28 mouse cellular contexts compared by ENCODE assay signal in the genomic region with DNA sequence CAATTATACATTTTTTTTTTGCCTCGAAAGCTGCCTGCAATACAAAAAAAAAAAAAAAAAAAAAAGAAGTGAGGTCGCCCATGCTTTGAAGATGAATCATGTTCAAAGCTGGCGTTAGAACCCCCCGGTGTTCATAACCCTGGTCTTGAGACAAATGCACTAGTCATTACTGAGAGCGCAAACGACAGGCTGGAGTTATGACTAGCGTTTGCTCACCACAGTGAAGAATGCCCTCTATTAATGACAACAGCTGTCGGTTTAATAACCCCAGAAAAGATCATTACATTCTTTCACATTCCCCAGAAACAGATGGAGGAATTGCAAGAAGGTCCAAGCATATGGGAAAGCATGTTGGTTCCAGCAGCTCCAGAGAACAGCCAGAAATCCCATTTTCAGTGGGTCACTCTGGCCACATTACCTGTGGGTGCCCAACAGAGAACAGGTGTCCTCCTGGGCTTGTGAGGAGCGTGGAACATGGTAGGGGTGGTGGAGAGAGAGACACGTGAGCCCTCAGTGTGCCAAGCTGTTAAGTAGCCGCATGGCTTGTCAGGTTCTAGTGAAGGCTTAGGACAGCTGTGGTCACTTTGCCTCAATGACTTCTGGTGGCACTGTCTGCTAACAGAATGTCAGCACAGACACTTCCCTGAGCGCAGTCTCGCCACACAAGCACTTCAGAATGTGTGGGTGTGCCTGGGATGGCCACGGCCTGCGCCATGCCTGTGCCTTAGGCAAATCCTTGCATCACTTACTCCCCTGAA.
DNase-seq lines count a peak whose midpoint lies in the region; ATAC-seq and TF ChIP-seq lines count a peak whose summit lies in the region.
"Had no signal": no experiment of that assay in that cellular context is flagged by ENCODE, and none has a peak within 500 bp of the region (broad histone marks: within the 10 kb centered on the region; RNA-seq: fewer than 3 reads in every experiment).

No protein-coding gene starts in this region.

- no peak for TF ChIP-seq POLR2A in limb, embryonic 14.5 days (IDR thresholded peaks at IDR 0.05; ENCODE audit: borderline replicate concordance, extremely low read depth, insufficient read depth, insufficient read length)

- no peaks in the 10 kb centered on the region for H3K27me3 ChIP-seq in limb, embryonic 14.5 days (ENCODE audit: control insufficient read depth, insufficient read depth, low read length)
- H3K27me3 ChIP-seq: embryonic facial prominence, embryonic 12.5 days; intestine, embryonic 15.5 days; midbrain, embryonic 12.5 days; neural tube, embryonic 12.5 days; stomach, embryonic 15.5 days had no signal

- H3K9ac ChIP-seq in limb, embryonic 14.5 days (ENCODE audit: low read depth, low read length, severe bottlenecking): no peak overlapping the region
- H3K9ac ChIP-seq: embryonic facial prominence, embryonic 12.5 days; intestine, embryonic 15.5 days; liver, postnatal 0 days; midbrain, embryonic 12.5 days; neural tube, embryonic 12.5 days; stomach, embryonic 15.5 days had no signal

- no peak overlapping the region for H3K4me2 ChIP-seq in limb, embryonic 14.5 days (replicated peaks; ENCODE audit: low read depth, low read length, severe bottlenecking)
- H3K4me2 ChIP-seq: embryonic facial prominence, embryonic 12.5 days; heart, embryonic 11.5 days; intestine, embryonic 15.5 days; liver, embryonic 11.5 days; midbrain, embryonic 12.5 days; neural tube, embryonic 12.5 days; stomach, embryonic 15.5 days had no signal

- ATAC-seq in limb, embryonic 14.5 days (ENCODE audit: low FRiP score, low read depth): peak; percentile 71; the same call in 1 of the 2 replicates
- ATAC-seq: hindbrain, embryonic 16.5 days; intestine, embryonic 15.5 days; liver, postnatal 0 days; lung, postnatal 0 days had no signal

- intact Hi-C loops in gastrocnemius, postnatal 14 days (cut with DNase I; ENCODE audit: low total_unique reads): no loop called here

- no peak overlapping the region for H3K27ac ChIP-seq in limb, embryonic 14.5 days (replicated peaks; ENCODE audit: low read depth, low read length)
- H3K27ac ChIP-seq: embryonic facial prominence, embryonic 12.5 days; gastrocnemius, adult 2 months; hindbrain, embryonic 10.5 days; intestine, embryonic 15.5 days; macrophage; midbrain, embryonic 12.5 days; neural tube, embryonic 12.5 days; stomach, embryonic 15.5 days had no signal

- no peaks in the 10 kb centered on the region for H3K36me3 ChIP-seq in limb, embryonic 14.5 days (ENCODE audit: control insufficient read depth, insufficient read depth, low read length)
- H3K36me3 ChIP-seq: embryonic facial prominence, embryonic 12.5 days; hindbrain, embryonic 10.5 days; intestine, embryonic 15.5 days; midbrain, embryonic 12.5 days; neural tube, embryonic 12.5 days; stomach, embryonic 15.5 days had no signal

- 0 out of 2 replicates have a peak, but pooled peaks cover 2% of the 10 kb centered on the region for H3K4me1 ChIP-seq in limb, embryonic 14.5 days (ENCODE audit: control insufficient read depth, insufficient read depth, low read length)
- H3K4me1 ChIP-seq: embryonic facial prominence, embryonic 12.5 days; intestine, embryonic 15.5 days; midbrain, embryonic 12.5 days; neural tube, embryonic 12.5 days; stomach, embryonic 15.5 days had no signal

- 57% methylated on average over 15 of the region's 15 CpGs for WGBS in limb, embryonic 14.5 days

- peak; percentile 8 for DNase-seq in gastrocnemius, postnatal 10 days
- no peak for DNase-seq in gastrocnemius, postnatal 14 days
- DNase-seq in 3134 (ENCODE audit: extremely low read depth, insufficient read length, low spot score): peak; percentile 41
- peak; percentile 95 for DNase-seq in Muller cell, postnatal 12 days (ENCODE audit: inconsistent ontology term)
- DNase-seq in limb, embryonic 14.5 days (ENCODE audit: low spot score): peak; percentile 28
- no peak for DNase-seq in B cell, adult 2 months
- no peak for DNase-seq in T-cell, adult 2 months (ENCODE audit: low spot score)
- DNase-seq: adrenal gland, adult 8-10 months; cerebellum, adult 18-20 months; gastrocnemius, adult 2 months; kidney, adult 9 months; kidney, postnatal 14 days; left cerebral cortex, postnatal 4 days; liver, postnatal 0 days; right cerebral cortex, adult 18-20 months; thymus, adult 18-20 months; thymus, postnatal 4 days had no signal

- no peak overlapping the region for H3K4me3 ChIP-seq in limb, embryonic 14.5 days (replicated peaks; ENCODE audit: low read length)
- H3K4me3 ChIP-seq: embryonic facial prominence, embryonic 12.5 days; gastrocnemius, adult 2 months; hindbrain, embryonic 10.5 days; intestine, embryonic 15.5 days; midbrain, embryonic 12.5 days; neural tube, embryonic 12.5 days; stomach, embryonic 15.5 days had no signal

- H3K9me3 ChIP-seq in limb, embryonic 14.5 days (ENCODE audit: control insufficient read depth, low read length): no peaks in the 10 kb centered on the region
- H3K9me3 ChIP-seq: embryonic facial prominence, embryonic 12.5 days; hindbrain, embryonic 10.5 days; intestine, embryonic 15.5 days; midbrain, embryonic 12.5 days; neural tube, embryonic 12.5 days; stomach, embryonic 15.5 days had no signal

Comparison
In these comparisons a context has a peak if more than half of its experiments do, and no peak if none do; other contexts are left out.
1. DNase-seq: peak in gastrocnemius, postnatal 10 days (single experiment), 3134 (single experiment), Muller cell, postnatal 12 days (single experiment) and limb, embryonic 14.5 days (single experiment); none in gastrocnemius, postnatal 14 days (single experiment), B cell, adult 2 months (0 of 2) and T-cell, adult 2 months (single experiment).